Mouse (Mus musculus) large intestine, adult 2 months (tissue): ENCODE results near the gene Ogdh. TPM values are rescaled to one million over a fixed set of nuclear protein-coding genes. Genes with fewer than 3 reads are reported as not detected.

Source experiments
- DNase-seq: peaks from one replicate; pipeline ENCODE4 v3.0.0-alpha.2; 2012; ENCODE audit warnings: low read depth, low spot score
- WGBS: fragments of 180-500 bp; shearing (Covaris S2); methylation state at CpG from one replicate; pipeline ENCODE4 v1.1.7; 2018; 5-methylcytosine and 5-hydroxymethylcytosine counted together
- polyA plus RNA-seq: library from polyadenylated mRNA; depleted of rRNA; stranded (reverse); fragments of >200 nt; gene quantifications from 2 replicates; pipeline ENCODE4 v1.2.3, GENCODE M21; 2012; rRNA removed

The Ogdh gene
- polyA plus RNA-seq, 1 experiment, result 221 TPM

- 84% methylated on average over 19 of the region's 19 CpGs for WGBS
- DNase-seq, result no peak
Observed at GRCm38 (mm10) chr11:6402515-6403510, 111.4 kb downstream of the Ogdh start.

GRCm38 (mm10) chr11:6403830-6404405 lies 112.5 kb downstream of the Ogdh start:
- DNase-seq, result no peak
- WGBS, result 97% methylated on average over 5 of the region's 5 CpGs

GRCm38 (mm10) chr11:6404699-6405566 lies 113.5 kb downstream of the Ogdh start:
- WGBS, result 78% methylated on average over 9 of the region's 9 CpGs
- no peak for DNase-seq

GRCm38 (mm10) chr11:6405591-6406081 lies 114.2 kb downstream of the Ogdh start:
- WGBS, result 42% methylated on average over 4 of the region's 4 CpGs
- DNase-seq, result no peak

Other genes starting within 250 kb of the Ogdh start
- 2.2 and 5.0 TPM in 2 replicates for gene Camk2b, start 225.3 kb upstream of the Ogdh start, polyA plus RNA-seq
- 0.07 and 0.34 TPM in 2 replicates for gene A730071L15Rik, start 91.6 kb upstream of the Ogdh start, polyA plus RNA-seq
- 32.8 and 44.1 TPM in 2 replicates for gene Nudcd3, start 91.2 kb upstream of the Ogdh start, polyA plus RNA-seq
- gene Npc1l1, start 61.5 kb upstream of the Ogdh start, polyA plus RNA-seq, result 218 and 481 TPM in 2 replicates
- gene Ddx56, start 23.9 kb upstream of the Ogdh start, polyA plus RNA-seq, result 31.4 and 34.7 TPM in 2 replicates
- gene Tmed4, start 16.8 kb upstream of the Ogdh start, polyA plus RNA-seq, result 144 and 160 TPM in 2 replicates
- 43.2 and 46.7 TPM in 2 replicates for gene Zmiz2, start 97.4 kb downstream of the Ogdh start, polyA plus RNA-seq
- gene Ppia, start 123.8 kb downstream of the Ogdh start, polyA plus RNA-seq, result 1,007 and 1,129 TPM in 2 replicates
- gene H2afv, start 152.8 kb downstream of the Ogdh start, polyA plus RNA-seq, result 117 and 133 TPM in 2 replicates
- gene Purb, start 184.3 kb downstream of the Ogdh start, polyA plus RNA-seq, result 6.0 and 7.7 TPM in 2 replicates
- 14.9 and 20.9 TPM in 2 replicates for gene Myo1g, start 229.3 kb downstream of the Ogdh start, polyA plus RNA-seq